Mouse (Mus musculus) ES-E14 (cell line): ENCODE measurements around the gene Uvrag. TPM values are rescaled to one million over a fixed set of nuclear protein-coding genes. Genes with fewer than 3 reads are reported as not detected.

Experiments
- DNase-seq: peaks from one replicate; pipeline ENCODE4 v3.0.0-alpha.2; 2013; ENCODE audit warnings: low read depth, low spot score
- H3K27ac ChIP-seq: 2 replicates; pipeline ENCODE4 v1.5.1; 2012; ENCODE audit warnings: low read depth, mild to moderate bottlenecking, low read length, moderate library complexity, mixed read lengths; ENCODE audit not compliant: poor library complexity, insufficient read depth, severe bottlenecking
- H3K36me3 ChIP-seq: 2 replicates; pipeline ENCODE4 v1.6.1; 2012; ENCODE audit warnings: mild to moderate bottlenecking, low read length, moderate library complexity, mixed read lengths; ENCODE audit not compliant: control insufficient read depth, poor library complexity, insufficient read depth, severe bottlenecking
- H3K4me1 ChIP-seq, 2 experiments: fragments of 150-350 bp in 1 of 2; sonication (generic) in 1 of 2; 2 replicates each; pipeline ENCODE4 v1.6.1; 2012; ENCODE audit warnings: low read length in 2 of 2, mild to moderate bottlenecking in 1 of 2, mixed read lengths in 1 of 2; ENCODE audit not compliant: control insufficient read depth in 2 of 2, insufficient read depth in 2 of 2, poor library complexity in 1 of 2
- H3K4me3 ChIP-seq, 2 experiments: fragments of 150-350 bp in 1 of 2; sonication (generic) in 1 of 2; 2 replicates each; pipeline ENCODE4 v1.5.1; 2012; ENCODE audit warnings: low read length in 2 of 2, low read depth in 1 of 2, mild to moderate bottlenecking in 1 of 2, mixed read lengths in 1 of 2; ENCODE audit not compliant: insufficient read depth in 1 of 2, poor library complexity in 1 of 2, severe bottlenecking in 1 of 2
- H3K9ac ChIP-seq: 2 replicates; pipeline ENCODE4 v1.6.1; 2012; ENCODE audit warnings: low read depth, mild to moderate bottlenecking, low read length, mixed read lengths; ENCODE audit not compliant: poor library complexity, insufficient read depth, severe bottlenecking
- H3K9me3 ChIP-seq: fragments of 150-350 bp; sonication (generic); 2 replicates; pipeline ENCODE4 v1.6.1; 2012; ENCODE audit warnings: low read depth, mild to moderate bottlenecking, low read length; ENCODE audit not compliant: control insufficient read depth, insufficient read depth
- CHD2 ChIP-seq: IDR thresholded peaks from 2 replicates; pipeline ENCODE4 v1.6.1; 2014; ENCODE audit warnings: mild to moderate bottlenecking, low read depth, low read length, inconsistent platforms
- HCFC1 ChIP-seq: IDR thresholded peaks from 2 replicates; pipeline ENCODE4 v1.6.1; 2012; ENCODE audit warnings: low read length, inconsistent platforms, borderline replicate concordance; ENCODE audit not compliant: insufficient read depth
- MAFK ChIP-seq: IDR thresholded peaks from 2 replicates; pipeline ENCODE4 v1.6.1; 2014; ENCODE audit warnings: mild to moderate bottlenecking, low read depth, low read length, inconsistent platforms; ENCODE audit not compliant: insufficient read depth
- ZC3H11A ChIP-seq: IDR thresholded peaks from 2 replicates; pipeline ENCODE4 v1.6.1; 2012; ENCODE audit warnings: low read depth, mild to moderate bottlenecking, inconsistent platforms, low read length, borderline replicate concordance
- ZNF384 ChIP-seq: IDR thresholded peaks from 2 replicates; pipeline ENCODE4 v1.6.1; 2012; ENCODE audit warnings: low read depth, low read length, inconsistent platforms
- in situ Hi-C, 2 experiments: fragments of 600-800 bp; cut with MboI; formaldehyde crosslinking; loops; one replicate each; pipeline ENCODE4 v1.15.1; 2025; ENCODE audit warnings: low sequenced_read_pairs in 2 of 2, inconsistent platforms in 1 of 2; ENCODE audit not compliant: unreplicated experiment in 2 of 2
- total RNA-seq: library from RNA; depleted of rRNA; stranded (reverse); fragments of 300-350 nt; gene quantifications from 2 replicates; pipeline ENCODE4 v1.2.3, GENCODE M21; 2012

The Uvrag gene
- total RNA-seq, 1 experiment, result 14.6 TPM

DNA sequence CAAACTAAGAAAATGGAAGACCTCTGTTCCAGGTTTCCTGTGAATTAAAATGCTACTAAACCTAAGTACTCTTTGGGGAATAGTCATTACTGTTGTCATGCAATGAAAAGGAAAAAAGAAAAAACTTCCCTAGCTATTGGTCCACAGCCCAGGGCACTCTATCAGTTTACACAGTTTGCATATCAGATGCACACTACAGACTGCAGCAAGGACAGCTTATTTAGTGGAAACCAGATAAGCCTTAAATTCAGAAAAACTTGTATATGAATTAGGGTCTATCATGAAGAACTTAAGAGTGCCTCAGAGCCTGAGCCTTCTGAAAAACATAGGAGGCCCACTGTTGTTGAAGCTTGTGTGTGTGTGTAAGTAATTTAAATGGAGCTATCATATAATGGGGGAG, 142.2 kb downstream of the Uvrag start:
- no peak overlapping the region for H3K9ac ChIP-seq
- H3K4me3 ChIP-seq, result no peak overlapping the region
- in situ Hi-C loops, result no loop called here
- H3K36me3 ChIP-seq, result no peaks in the 10 kb centered on the region
- TF ChIP-seq CHD2, result no peak
- TF ChIP-seq ZC3H11A, result no peak
- TF ChIP-seq MAFK, result no peak
- no peak for TF ChIP-seq HCFC1
- no peak for TF ChIP-seq ZNF384
- DNase-seq, result no peak
- no peaks in the 10 kb centered on the region for H3K9me3 ChIP-seq
- H3K27ac ChIP-seq, result no peak overlapping the region
- H3K4me1 ChIP-seq, result no peaks in the 10 kb centered on the region

DNA sequence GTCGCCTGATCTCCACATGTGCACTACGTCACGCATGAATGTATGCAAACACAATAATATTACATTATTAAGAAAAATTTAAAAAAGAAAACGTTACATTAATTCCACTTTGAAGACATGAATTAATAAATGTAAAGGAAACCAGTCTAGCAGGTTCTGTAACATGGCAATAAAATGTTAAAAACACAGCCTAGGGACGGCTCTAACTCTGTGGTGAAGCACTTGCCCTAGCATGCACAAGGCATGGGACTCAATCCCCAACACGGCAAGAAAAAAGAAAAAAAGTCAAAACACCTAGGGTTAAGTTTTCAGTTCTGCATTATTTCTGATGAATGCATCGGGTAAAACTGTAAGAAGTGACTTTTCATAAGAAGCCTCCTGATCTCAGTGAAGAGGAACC, 143.2 kb downstream of the Uvrag start:
- in situ Hi-C loops, result no loop called here
- no peak overlapping the region for H3K4me3 ChIP-seq
- H3K27ac ChIP-seq, result no peak overlapping the region
- H3K36me3 ChIP-seq, result no peaks in the 10 kb centered on the region
- DNase-seq, result no peak
- TF ChIP-seq CHD2 (no peak), ZC3H11A (no peak), HCFC1 (no peak), MAFK (no peak), ZNF384 (no peak)
- H3K9ac ChIP-seq, result no peak overlapping the region
- H3K4me1 ChIP-seq, result no peaks in the 10 kb centered on the region
- H3K9me3 ChIP-seq, result no peaks in the 10 kb centered on the region

DNA sequence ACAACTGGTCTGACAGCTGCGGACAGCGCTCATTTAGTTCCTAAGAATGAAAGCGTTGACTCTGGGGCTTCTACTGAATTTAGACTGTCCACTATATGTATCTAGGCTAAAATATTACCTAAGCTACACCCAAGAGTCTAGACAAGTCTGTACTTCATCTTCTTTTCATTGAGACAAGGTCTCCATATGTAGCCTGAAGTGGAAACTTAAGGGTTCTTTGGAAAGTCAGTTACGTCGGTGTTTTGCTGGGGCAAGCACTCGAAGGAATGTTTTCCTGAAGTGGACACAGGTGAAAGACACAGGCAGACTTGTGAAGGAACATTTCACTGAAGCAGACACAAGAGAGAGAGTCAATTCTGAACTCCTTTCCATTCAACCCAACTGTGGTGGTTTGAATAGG, 144.2 kb downstream of the Uvrag start:
- TF ChIP-seq HCFC1 (no peak), MAFK (no peak)
- Histone ChIP-seq H3K4me1 (no peaks in the 10 kb centered on the region), H3K27ac (no peak overlapping the region), H3K9ac (no peak overlapping the region), H3K36me3 (no peaks in the 10 kb centered on the region), H3K4me3 (no peak overlapping the region), H3K9me3 (no peaks in the 10 kb centered on the region)
- no peak for DNase-seq
- in situ Hi-C loops, result no loop called here

DNA sequence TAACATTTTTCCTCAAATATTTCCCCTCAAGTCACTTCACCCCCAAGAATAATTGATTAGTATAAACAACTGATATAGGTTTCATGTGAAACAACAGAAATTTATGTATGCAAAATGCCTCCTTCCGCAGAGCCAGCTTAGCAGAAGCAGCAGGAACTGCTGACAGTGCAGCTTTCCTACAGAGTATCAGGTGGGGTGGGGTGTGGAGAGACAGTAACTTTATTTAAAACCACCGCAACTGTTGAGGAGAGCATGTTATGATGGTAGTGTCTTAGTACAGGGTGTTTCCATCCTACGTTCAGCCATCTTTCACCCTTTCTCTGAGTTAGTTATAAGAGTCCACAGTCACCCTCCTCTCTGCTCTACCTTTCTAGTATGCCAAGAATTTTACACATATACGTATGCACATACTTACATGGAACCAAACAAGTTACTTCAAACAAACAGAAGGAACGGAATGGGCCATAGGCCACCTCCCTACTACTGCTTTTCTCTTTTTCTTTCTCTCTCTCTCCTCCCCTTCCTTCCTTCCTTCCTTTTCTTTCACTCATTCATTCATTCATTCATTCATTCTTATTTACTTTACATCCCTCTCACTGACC, 145.7 kb downstream of the Uvrag start:
- no peak for DNase-seq
- no peak overlapping the region for H3K4me3 ChIP-seq
- no peak for TF ChIP-seq ZNF384
- peak; percentile 65; the same call in 1 of the 2 replicates for TF ChIP-seq MAFK
- no peak for TF ChIP-seq ZC3H11A
- no peak for TF ChIP-seq CHD2
- no peak for TF ChIP-seq HCFC1
- H3K36me3 ChIP-seq, result no peaks in the 10 kb centered on the region
- H3K27ac ChIP-seq, result no peak overlapping the region
- H3K4me1 ChIP-seq, result no peaks in the 10 kb centered on the region
- in situ Hi-C loops, result no loop called here
- no peaks in the 10 kb centered on the region for H3K9me3 ChIP-seq
- no peak overlapping the region for H3K9ac ChIP-seq

DNA sequence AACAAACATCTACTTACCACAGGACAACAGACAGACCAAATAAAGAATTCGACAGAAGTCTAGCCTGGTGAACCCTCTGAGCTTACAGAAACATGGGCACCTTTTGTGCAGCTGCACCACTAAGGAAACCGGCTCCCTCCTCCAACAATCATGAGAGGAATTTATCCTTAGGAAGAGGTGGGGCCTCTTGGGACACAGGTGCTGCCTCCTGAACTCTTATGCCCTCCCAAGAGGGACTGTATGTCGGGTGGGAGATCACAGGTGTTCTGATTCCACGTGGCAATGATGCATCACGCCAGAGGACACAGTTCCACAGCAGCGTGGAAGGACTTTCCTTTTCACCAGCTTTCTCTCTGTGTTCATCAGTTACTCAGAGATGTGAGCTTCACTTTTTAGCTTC, 146.8 kb downstream of the Uvrag start:
- Histone ChIP-seq H3K9ac (no peak overlapping the region), H3K36me3 (no peaks in the 10 kb centered on the region), H3K4me1 (no peaks in the 10 kb centered on the region), H3K9me3 (no peaks in the 10 kb centered on the region), H3K4me3 (no peak overlapping the region), H3K27ac (no peak overlapping the region)
- in situ Hi-C loops, result no loop called here
- no peak for TF ChIP-seq ZNF384
- TF ChIP-seq MAFK, result no peak
- no peak for TF ChIP-seq HCFC1
- no peak for TF ChIP-seq ZC3H11A
- TF ChIP-seq CHD2, result no peak
- no peak for DNase-seq
